Mouse (Mus musculus): ENCODE results near the gene Trem2. TPM values are rescaled to one million over a fixed set of nuclear protein-coding genes. Genes with fewer than 3 reads are reported as not detected.

Gene Trem2
- polyA plus RNA-seq, 1 experiment from 2014 or later: 4.5 TPM

GRCm38 (mm10) chr17:48321279-48321678, 24.9 kb upstream of the Trem2 start:
- WGBS: 61% methylated on average over 2 of the region's 2 CpGs
- Histone ChIP-seq H3K27ac (ENCODE audit: low read length) (no peak overlapping the region), H3K27me3 (ENCODE audit: control insufficient read depth, insufficient read depth, low read depth, low read length) (no peaks in the 10 kb centered on the region), H3K9ac (ENCODE audit: low read length) (no peak overlapping the region), H3K36me3 (ENCODE audit: control insufficient read depth, insufficient read depth, low read length) (no peaks in the 10 kb centered on the region), H3K4me3 (ENCODE audit: low read length) (no peak overlapping the region), H3K4me2 (ENCODE audit: low read depth, low read length) (no peak overlapping the region), H3K4me1 (replicated peaks; ENCODE audit: control insufficient read depth, insufficient read depth, low read length) (no peaks in the 10 kb centered on the region), H3K9me3 (ENCODE audit: control insufficient read depth, low read length) (no peaks in the 10 kb centered on the region)
- no peak for ATAC-seq (ENCODE audit: low read depth)

- H3K9ac ChIP-seq (ENCODE audit: low read length): no peak overlapping the region
- H3K36me3 ChIP-seq (ENCODE audit: control insufficient read depth, insufficient read depth, low read length): no peaks in the 10 kb centered on the region
- no peak overlapping the region for H3K4me2 ChIP-seq (ENCODE audit: low read depth, low read length)
- no peak for ATAC-seq (ENCODE audit: low read depth)
- H3K27me3 ChIP-seq (ENCODE audit: control insufficient read depth, insufficient read depth, low read depth, low read length): no peaks in the 10 kb centered on the region
- H3K4me3 ChIP-seq (ENCODE audit: low read length): no peak overlapping the region
- H3K9me3 ChIP-seq (ENCODE audit: control insufficient read depth, low read length): no peaks in the 10 kb centered on the region
- 68% methylated on average over 3 of the region's 3 CpGs for WGBS
- H3K4me1 ChIP-seq (replicated peaks; ENCODE audit: control insufficient read depth, insufficient read depth, low read length): no peaks in the 10 kb centered on the region
- H3K27ac ChIP-seq (ENCODE audit: low read length): no peak overlapping the region
These were observed 23.0 kb upstream of the Trem2 start for GRCm38 (mm10) chr17:48323236-48323635.

GRCm38 (mm10) chr17:48324258-48324657, 21.9 kb upstream of the Trem2 start:
- H3K4me2 ChIP-seq (ENCODE audit: low read depth, low read length): no peak overlapping the region
- no peak overlapping the region for H3K27ac ChIP-seq (ENCODE audit: low read length)
- ATAC-seq (ENCODE audit: low read depth): no peak
- H3K4me1 ChIP-seq (replicated peaks; ENCODE audit: control insufficient read depth, insufficient read depth, low read length): no peaks in the 10 kb centered on the region
- H3K9me3 ChIP-seq (ENCODE audit: control insufficient read depth, low read length): no peaks in the 10 kb centered on the region
- H3K36me3 ChIP-seq (ENCODE audit: control insufficient read depth, insufficient read depth, low read length): no peaks in the 10 kb centered on the region
- H3K4me3 ChIP-seq (ENCODE audit: low read length): no peak overlapping the region
- no peak overlapping the region for H3K9ac ChIP-seq (ENCODE audit: low read length)
- H3K27me3 ChIP-seq (ENCODE audit: control insufficient read depth, insufficient read depth, low read depth, low read length): no peaks in the 10 kb centered on the region
- WGBS: 73% methylated on average over 5 of the region's 5 CpGs

GRCm38 (mm10) chr17:48325093-48325492, 21.1 kb upstream of the Trem2 start:
- H3K4me1 ChIP-seq (replicated peaks; ENCODE audit: control insufficient read depth, insufficient read depth, low read length): no peaks in the 10 kb centered on the region
- H3K4me3 ChIP-seq (ENCODE audit: low read length): no peak overlapping the region
- no peak for ATAC-seq (ENCODE audit: low read depth)
- no peaks in the 10 kb centered on the region for H3K27me3 ChIP-seq (ENCODE audit: control insufficient read depth, insufficient read depth, low read depth, low read length)
- H3K4me2 ChIP-seq (ENCODE audit: low read depth, low read length): no peak overlapping the region
- H3K36me3 ChIP-seq (ENCODE audit: control insufficient read depth, insufficient read depth, low read length): no peaks in the 10 kb centered on the region
- H3K9ac ChIP-seq (ENCODE audit: low read length): no peak overlapping the region
- H3K9me3 ChIP-seq (ENCODE audit: control insufficient read depth, low read length): no peaks in the 10 kb centered on the region
- 93% methylated on average over 6 of the region's 6 CpGs for WGBS
- H3K27ac ChIP-seq (ENCODE audit: low read length): no peak overlapping the region

- Histone ChIP-seq H3K9ac (ENCODE audit: low read length) (no peak overlapping the region), H3K36me3 (ENCODE audit: control insufficient read depth, insufficient read depth, low read length) (no peaks in the 10 kb centered on the region), H3K4me1 (replicated peaks; ENCODE audit: control insufficient read depth, insufficient read depth, low read length) (no peaks in the 10 kb centered on the region), H3K27me3 (ENCODE audit: control insufficient read depth, insufficient read depth, low read depth, low read length) (no peaks in the 10 kb centered on the region), H3K4me3 (ENCODE audit: low read length) (no peak overlapping the region), H3K4me2 (ENCODE audit: low read depth, low read length) (no peak overlapping the region), H3K9me3 (ENCODE audit: control insufficient read depth, low read length) (no peaks in the 10 kb centered on the region), H3K27ac (ENCODE audit: low read length) (no peak overlapping the region)
- 63% methylated on average over 11 of the region's 11 CpGs for WGBS
- ATAC-seq (ENCODE audit: low read depth): no peak
These were observed 20.6 kb upstream of the Trem2 start for GRCm38 (mm10) chr17:48325638-48326037.

GRCm38 (mm10) chr17:48326656-48327055, 19.5 kb upstream of the Trem2 start:
- Histone ChIP-seq H3K4me2 (ENCODE audit: low read depth, low read length) (no peak overlapping the region), H3K9ac (ENCODE audit: low read length) (no peak overlapping the region), H3K36me3 (ENCODE audit: control insufficient read depth, insufficient read depth, low read length) (no peaks in the 10 kb centered on the region), H3K27ac (ENCODE audit: low read length) (no peak overlapping the region), H3K27me3 (ENCODE audit: control insufficient read depth, insufficient read depth, low read depth, low read length) (no peaks in the 10 kb centered on the region), H3K4me1 (replicated peaks; ENCODE audit: control insufficient read depth, insufficient read depth, low read length) (no peaks in the 10 kb centered on the region), H3K9me3 (ENCODE audit: control insufficient read depth, low read length) (no peaks in the 10 kb centered on the region), H3K4me3 (ENCODE audit: low read length) (no peak overlapping the region)
- WGBS: 62% methylated on average over 4 of the region's 4 CpGs
- ATAC-seq (ENCODE audit: low read depth): no peak

- Histone ChIP-seq H3K9me3 (ENCODE audit: control insufficient read depth, low read length) (no peaks in the 10 kb centered on the region), H3K4me2 (ENCODE audit: low read depth, low read length) (no peak overlapping the region), H3K27ac (ENCODE audit: low read length) (no peak overlapping the region), H3K36me3 (ENCODE audit: control insufficient read depth, insufficient read depth, low read length) (no peaks in the 10 kb centered on the region), H3K4me1 (replicated peaks; ENCODE audit: control insufficient read depth, insufficient read depth, low read length) (no peaks in the 10 kb centered on the region), H3K27me3 (ENCODE audit: control insufficient read depth, insufficient read depth, low read depth, low read length) (no peaks in the 10 kb centered on the region), H3K4me3 (ENCODE audit: low read length) (no peak overlapping the region), H3K9ac (ENCODE audit: low read length) (no peak overlapping the region)
- 75% methylated on average over 2 of the region's 2 CpGs for WGBS
- no peak for ATAC-seq (ENCODE audit: low read depth)
These were observed 13.7 kb upstream of the Trem2 start for GRCm38 (mm10) chr17:48332524-48332923.

- Histone ChIP-seq H3K4me2 (ENCODE audit: low read depth, low read length) (no peak overlapping the region), H3K27ac (ENCODE audit: low read length) (no peak overlapping the region), H3K9ac (ENCODE audit: low read length) (no peak overlapping the region), H3K27me3 (ENCODE audit: control insufficient read depth, insufficient read depth, low read depth, low read length) (no peaks in the 10 kb centered on the region), H3K4me1 (replicated peaks; ENCODE audit: control insufficient read depth, insufficient read depth, low read length) (no peaks in the 10 kb centered on the region), H3K9me3 (ENCODE audit: control insufficient read depth, low read length) (no peaks in the 10 kb centered on the region), H3K36me3 (ENCODE audit: control insufficient read depth, insufficient read depth, low read length) (no peaks in the 10 kb centered on the region), H3K4me3 (ENCODE audit: low read length) (no peak overlapping the region)
- 86% methylated on average over 4 of the region's 4 CpGs for WGBS
- ATAC-seq (ENCODE audit: low read depth): no peak
These were observed 12.0 kb upstream of the Trem2 start for GRCm38 (mm10) chr17:48334186-48334585.

GRCm38 (mm10) chr17:48336857-48337256, 9.3 kb upstream of the Trem2 start:
- Histone ChIP-seq H3K4me2 (ENCODE audit: low read depth, low read length) (no peak overlapping the region), H3K9ac (ENCODE audit: low read length) (no peak overlapping the region), H3K4me3 (ENCODE audit: low read length) (no peak overlapping the region), H3K27ac (ENCODE audit: low read length) (no peak overlapping the region), H3K4me1 (replicated peaks; ENCODE audit: control insufficient read depth, insufficient read depth, low read length) (no peaks in the 10 kb centered on the region), H3K9me3 (ENCODE audit: control insufficient read depth, low read length) (no peaks in the 10 kb centered on the region), H3K36me3 (ENCODE audit: control insufficient read depth, insufficient read depth, low read length) (no peaks in the 10 kb centered on the region), H3K27me3 (ENCODE audit: control insufficient read depth, insufficient read depth, low read depth, low read length) (no peaks in the 10 kb centered on the region)
- 5% methylated on average over 6 of the region's 6 CpGs for WGBS
- ATAC-seq (ENCODE audit: low read depth): no peak

- H3K4me3 ChIP-seq (ENCODE audit: low read length): no peak overlapping the region
- no peaks in the 10 kb centered on the region for H3K4me1 ChIP-seq (replicated peaks; ENCODE audit: control insufficient read depth, insufficient read depth, low read length)
- ATAC-seq (ENCODE audit: low read depth): no peak
- WGBS: 66% methylated on average over 1 of the region's 1 CpGs
- no peak overlapping the region for H3K9ac ChIP-seq (ENCODE audit: low read length)
- no peaks in the 10 kb centered on the region for H3K27me3 ChIP-seq (ENCODE audit: control insufficient read depth, insufficient read depth, low read depth, low read length)
- H3K9me3 ChIP-seq (ENCODE audit: control insufficient read depth, low read length): no peaks in the 10 kb centered on the region
- no peaks in the 10 kb centered on the region for H3K36me3 ChIP-seq (ENCODE audit: control insufficient read depth, insufficient read depth, low read length)
- no peak overlapping the region for H3K4me2 ChIP-seq (ENCODE audit: low read depth, low read length)
- H3K27ac ChIP-seq (ENCODE audit: low read length): no peak overlapping the region
These were observed 5.9 kb upstream of the Trem2 start for GRCm38 (mm10) chr17:48340267-48340666.
